Comparison of ENCODE assay signal across 18 mouse cellular contexts in the genomic region with DNA sequence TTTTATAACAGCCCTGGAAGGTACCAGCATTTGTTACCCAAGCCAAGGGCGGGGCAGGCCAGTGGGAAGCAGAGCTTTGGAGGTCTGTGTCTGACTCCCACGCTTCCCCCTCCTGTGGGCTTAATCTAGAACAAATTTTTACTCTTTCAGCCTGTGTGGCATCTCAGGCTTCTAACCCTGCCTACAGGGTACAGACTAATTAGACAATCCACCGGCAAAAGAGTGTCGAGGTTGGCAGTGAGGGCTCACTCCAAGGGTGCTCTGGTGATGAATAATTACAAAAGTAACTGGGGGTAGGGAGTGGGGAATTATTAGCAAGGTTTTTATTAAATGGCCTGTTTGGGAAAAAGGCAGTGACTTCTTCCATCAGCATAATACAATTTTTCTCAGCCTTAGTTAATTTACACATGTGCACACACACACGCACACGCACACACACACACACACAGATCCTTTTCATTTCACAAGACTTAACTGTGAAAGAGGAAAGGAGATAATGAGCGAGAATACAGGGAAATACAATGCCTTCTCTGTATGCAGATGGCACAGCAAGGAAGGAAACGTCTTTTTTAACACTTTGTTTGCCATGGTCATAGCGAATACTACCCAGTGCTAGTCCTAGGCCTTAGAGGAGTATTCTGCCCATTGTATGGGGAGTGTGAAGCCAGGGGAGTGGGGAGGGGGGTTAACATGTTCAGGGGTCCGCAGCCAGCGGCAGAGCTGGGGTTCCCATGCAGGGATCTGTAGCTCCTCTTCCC.
DNase-seq lines count a peak whose midpoint lies in the region; ATAC-seq lines count a peak whose summit lies in the region.
"Had no signal": no experiment of that assay in that cellular context is flagged by ENCODE, and none has a peak within 500 bp of the region (broad histone marks: within the 10 kb centered on the region; RNA-seq: fewer than 3 reads in every experiment).

No protein-coding gene starts in this region.

- H3K4me3 ChIP-seq in midbrain, embryonic 13.5 days (replicated peaks), result no peak overlapping the region
- no peak overlapping the region for H3K4me3 ChIP-seq in midbrain, embryonic 11.5 days (ENCODE audit: low read depth, low read length)
- no peak overlapping the region for H3K4me3 ChIP-seq in forebrain, embryonic 11.5 days (ENCODE audit: low read depth, low read length)
- H3K4me3 ChIP-seq in hindbrain, embryonic 11.5 days (ENCODE audit: low read depth, low read length), result no peak overlapping the region
- H3K4me3 ChIP-seq in midbrain, embryonic 15.5 days, result no peak overlapping the region
- H3K4me3 ChIP-seq: embryonic facial prominence, embryonic 15.5 days; left cerebral cortex, adult 2 months; liver, embryonic 12.5 days; neural tube, embryonic 15.5 days had no signal

- no peak overlapping the region for H3K9ac ChIP-seq in midbrain, embryonic 13.5 days (replicated peaks)
- H3K9ac ChIP-seq in midbrain, embryonic 11.5 days (ENCODE audit: low read length), result no peak overlapping the region
- H3K9ac ChIP-seq in forebrain, embryonic 11.5 days (ENCODE audit: low read length), result no peak overlapping the region
- H3K9ac ChIP-seq in hindbrain, embryonic 11.5 days (ENCODE audit: low read depth, low read length), result no peak overlapping the region
- no peak overlapping the region for H3K9ac ChIP-seq in midbrain, embryonic 15.5 days
- H3K9ac ChIP-seq: embryonic facial prominence, embryonic 15.5 days; liver, embryonic 12.5 days; lung, embryonic 14.5 days; neural tube, embryonic 15.5 days had no signal

- peaks cover 14% of the 10 kb centered on the region for H3K4me1 ChIP-seq in midbrain, embryonic 13.5 days (replicated peaks)
- 0 out of 2 replicates have a peak, but pooled peaks cover 2% of the 10 kb centered on the region for H3K4me1 ChIP-seq in midbrain, embryonic 11.5 days (ENCODE audit: control insufficient read depth, insufficient read depth, low read length)
- peaks cover 7% of the 10 kb centered on the region for H3K4me1 ChIP-seq in forebrain, embryonic 11.5 days (replicated peaks; ENCODE audit: control insufficient read depth, insufficient read depth, low read length)
- H3K4me1 ChIP-seq in hindbrain, embryonic 11.5 days (replicated peaks; ENCODE audit: control insufficient read depth, insufficient read depth, low read length), result no peaks in the 10 kb centered on the region
- H3K4me1 ChIP-seq in midbrain, embryonic 15.5 days, result peaks cover 16% of the 10 kb centered on the region; the same call in 1 of the 2 replicates
- H3K4me1 ChIP-seq: liver, embryonic 12.5 days had no signal

- H3K36me3 ChIP-seq in midbrain, embryonic 13.5 days, result peaks cover 33% of the 10 kb centered on the region
- no peaks in the 10 kb centered on the region; the same call in 1 of the 2 replicates for H3K36me3 ChIP-seq in midbrain, embryonic 11.5 days (ENCODE audit: control insufficient read depth, insufficient read depth, low read length)
- H3K36me3 ChIP-seq in forebrain, embryonic 11.5 days (ENCODE audit: control insufficient read depth, insufficient read depth, low read length), result no peaks in the 10 kb centered on the region; the same call in 1 of the 2 replicates
- no peaks in the 10 kb centered on the region for H3K36me3 ChIP-seq in hindbrain, embryonic 11.5 days (ENCODE audit: control insufficient read depth, insufficient read depth, low read length)
- no peaks in the 10 kb centered on the region for H3K36me3 ChIP-seq in midbrain, embryonic 15.5 days (replicated peaks)

- H3K9me3 ChIP-seq in midbrain, embryonic 13.5 days, result no peaks in the 10 kb centered on the region
- no peaks in the 10 kb centered on the region for H3K9me3 ChIP-seq in midbrain, embryonic 11.5 days (ENCODE audit: control insufficient read depth, low read length)
- no peaks in the 10 kb centered on the region for H3K9me3 ChIP-seq in forebrain, embryonic 11.5 days (ENCODE audit: control insufficient read depth, low read length)
- H3K9me3 ChIP-seq in hindbrain, embryonic 11.5 days (ENCODE audit: control insufficient read depth, low read length), result no peaks in the 10 kb centered on the region
- no peaks in the 10 kb centered on the region for H3K9me3 ChIP-seq in midbrain, embryonic 15.5 days
- H3K9me3 ChIP-seq: embryonic facial prominence, embryonic 15.5 days; liver, embryonic 12.5 days; neural tube, embryonic 15.5 days had no signal

- 53% methylated on average over 11 of the region's 11 CpGs for WGBS in midbrain, embryonic 13.5 days
- 73% methylated on average over 11 of the region's 11 CpGs for WGBS in midbrain, embryonic 11.5 days
- WGBS in forebrain, embryonic 11.5 days, result 47% methylated on average over 11 of the region's 11 CpGs
- 64% methylated on average over 11 of the region's 11 CpGs for WGBS in hindbrain, embryonic 11.5 days
- WGBS in midbrain, embryonic 15.5 days, result 41% methylated on average over 11 of the region's 11 CpGs

- ATAC-seq in midbrain, embryonic 13.5 days, result peak; percentile 67
- no peak for ATAC-seq in midbrain, embryonic 11.5 days (ENCODE audit: low FRiP score)
- peak; percentile 36; the same call in 1 of the 2 replicates for ATAC-seq in forebrain, embryonic 11.5 days (replicated peaks; ENCODE audit: low FRiP score)
- ATAC-seq in hindbrain, embryonic 11.5 days (ENCODE audit: low FRiP score), result no peak
- ATAC-seq in midbrain, embryonic 15.5 days (replicated peaks), result peak; percentile 60; the same call in 1 of the 2 replicates
- ATAC-seq: inflammation-experienced regulatory T-cells, adult 6 months; liver, embryonic 12.5 days had no signal

- peak overlapping the region; percentile 62 for H3K27ac ChIP-seq in midbrain, embryonic 13.5 days
- no peak overlapping the region for H3K27ac ChIP-seq in midbrain, embryonic 11.5 days (ENCODE audit: low read depth, low read length)
- H3K27ac ChIP-seq in forebrain, embryonic 11.5 days (ENCODE audit: low read depth, low read length), result peak overlapping the region; percentile 26; the same call in 1 of the 2 replicates
- H3K27ac ChIP-seq in hindbrain, embryonic 11.5 days (ENCODE audit: low read depth, low read length), result no peak overlapping the region
- peak overlapping the region; percentile 60; the same call in 1 of the 2 replicates for H3K27ac ChIP-seq in midbrain, embryonic 15.5 days
- H3K27ac ChIP-seq: embryonic facial prominence, embryonic 15.5 days; left cerebral cortex, adult 2 months; liver, embryonic 12.5 days; neural tube, embryonic 15.5 days had no signal

- no peak for DNase-seq in midbrain, embryonic 11.5 days (ENCODE audit: low spot score, missing footprints)
- no peak for DNase-seq in forebrain, embryonic 11.5 days (ENCODE audit: low spot score)
- DNase-seq in hindbrain, embryonic 11.5 days (ENCODE audit: low spot score), result peak; percentile 13
- no peak for DNase-seq in heart, adult 18-20 months
- DNase-seq in thymus, postnatal 0 days (ENCODE audit: low spot score), result no peak
- DNase-seq in cerebellum, postnatal 25 days, result no peak
- DNase-seq: adrenal gland, postnatal 14 days; B cell, adult 2 months; cerebellum, adult 9-11 months; lung, embryonic 14.5 days; right cerebral cortex, adult 18-20 months had no signal

- H3K27me3 ChIP-seq in midbrain, embryonic 13.5 days, result no peaks in the 10 kb centered on the region
- no peaks in the 10 kb centered on the region for H3K27me3 ChIP-seq in midbrain, embryonic 11.5 days (ENCODE audit: control insufficient read depth, insufficient read depth, low read length)
- no peaks in the 10 kb centered on the region for H3K27me3 ChIP-seq in forebrain, embryonic 11.5 days (ENCODE audit: control insufficient read depth, insufficient read depth, low read length)
- no peaks in the 10 kb centered on the region for H3K27me3 ChIP-seq in hindbrain, embryonic 11.5 days (ENCODE audit: control insufficient read depth, insufficient read depth, low read length)
- H3K27me3 ChIP-seq in midbrain, embryonic 15.5 days (replicated peaks), result no peaks in the 10 kb centered on the region
- H3K27me3 ChIP-seq: embryonic facial prominence, embryonic 15.5 days; liver, embryonic 12.5 days; neural tube, embryonic 15.5 days had no signal

- H3K4me2 ChIP-seq in midbrain, embryonic 13.5 days (replicated peaks), result no peak overlapping the region
- H3K4me2 ChIP-seq in midbrain, embryonic 11.5 days, result no peak overlapping the region
- H3K4me2 ChIP-seq in forebrain, embryonic 11.5 days (ENCODE audit: low read depth, low read length, severe bottlenecking), result no peak overlapping the region
- no peak overlapping the region for H3K4me2 ChIP-seq in hindbrain, embryonic 11.5 days (replicated peaks; ENCODE audit: low read depth, low read length)
- H3K4me2 ChIP-seq in midbrain, embryonic 15.5 days, result no peak overlapping the region
- H3K4me2 ChIP-seq: embryonic facial prominence, embryonic 15.5 days; liver, embryonic 12.5 days; lung, embryonic 14.5 days; neural tube, embryonic 15.5 days had no signal

Comparison
In these comparisons a context has a peak if more than half of its experiments do, and no peak if none do; other contexts are left out.
1. ATAC-seq: peak in midbrain, embryonic 13.5 days (single experiment), forebrain, embryonic 11.5 days (single experiment) and midbrain, embryonic 15.5 days (single experiment); none in midbrain, embryonic 11.5 days (single experiment) and hindbrain, embryonic 11.5 days (single experiment).
2. H3K27ac ChIP-seq: peak in midbrain, embryonic 13.5 days (single experiment), forebrain, embryonic 11.5 days (single experiment) and midbrain, embryonic 15.5 days (single experiment); none in midbrain, embryonic 11.5 days (single experiment) and hindbrain, embryonic 11.5 days (single experiment).